Mouse (Mus musculus) lung, postnatal 14 days (tissue): ENCODE results near the gene Megf9.

ENCODE experiments used
- DNase-seq: peaks from one replicate; pipeline ENCODE4 v3.0.0; 2021

Megf9 gene

GRCm38 (mm10) chr4:70521506-70522292, 13.1 kb downstream of the Megf9 start:
- DNase-seq = no peak

GRCm38 (mm10) chr4:70517646-70518045, 17.1 kb downstream of the Megf9 start:
- DNase-seq = no peak

GRCm38 (mm10) chr4:70516289-70516688, 18.5 kb downstream of the Megf9 start:
- no peak for DNase-seq

GRCm38 (mm10) chr4:70515514-70515913, 19.3 kb downstream of the Megf9 start:
- no peak for DNase-seq

GRCm38 (mm10) chr4:70509987-70510386, 24.8 kb downstream of the Megf9 start:
- DNase-seq = no peak

GRCm38 (mm10) chr4:70509565-70509964, 25.2 kb downstream of the Megf9 start:
- no peak for DNase-seq

GRCm38 (mm10) chr4:70508207-70508606, 26.6 kb downstream of the Megf9 start:
- DNase-seq = no peak

- DNase-seq = no peak
These were observed 28.8 kb downstream of the Megf9 start for GRCm38 (mm10) chr4:70505951-70506350.

- no peak for DNase-seq
These were observed 31.0 kb downstream of the Megf9 start for GRCm38 (mm10) chr4:70503827-70504226.

- DNase-seq = no peak
These were observed 35.5 kb downstream of the Megf9 start for GRCm38 (mm10) chr4:70499285-70499684.

GRCm38 (mm10) chr4:70496978-70497377, 37.8 kb downstream of the Megf9 start:
- no peak for DNase-seq

- no peak for DNase-seq
These were observed 45.0 kb downstream of the Megf9 start for GRCm38 (mm10) chr4:70489792-70490191.

GRCm38 (mm10) chr4:70488415-70488814, 46.4 kb downstream of the Megf9 start:
- no peak for DNase-seq

GRCm38 (mm10) chr4:70484134-70484533, 50.7 kb downstream of the Megf9 start:
- DNase-seq = no peak

- no peak for DNase-seq
These were observed 52.9 kb downstream of the Megf9 start for GRCm38 (mm10) chr4:70481931-70482330.

- no peak for DNase-seq
These were observed 63.4 kb downstream of the Megf9 start for GRCm38 (mm10) chr4:70471398-70471797.

- DNase-seq = no peak
These were observed 68.7 kb downstream of the Megf9 start for GRCm38 (mm10) chr4:70465921-70466689.

GRCm38 (mm10) chr4:70463302-70463701, 71.5 kb downstream of the Megf9 start:
- DNase-seq = no peak

GRCm38 (mm10) chr4:70461416-70461815, 73.4 kb downstream of the Megf9 start:
- no peak for DNase-seq

- DNase-seq = no peak
These were observed 82.6 kb downstream of the Megf9 start for GRCm38 (mm10) chr4:70452161-70452560.

GRCm38 (mm10) chr4:70451750-70452149, 83.0 kb downstream of the Megf9 start:
- peak; percentile 63 for DNase-seq

GRCm38 (mm10) chr4:70449668-70450067, 85.1 kb downstream of the Megf9 start:
- no peak for DNase-seq

GRCm38 (mm10) chr4:70446774-70447173, 88.0 kb downstream of the Megf9 start:
- DNase-seq = no peak

- DNase-seq = no peak
These were observed 114.6 kb downstream of the Megf9 start for GRCm38 (mm10) chr4:70420202-70420601.
